Mouse (Mus musculus) lung, adult 2 months (tissue): ENCODE results near the gene Wdr35. TPM values are rescaled to one million over a fixed set of nuclear protein-coding genes. Genes with fewer than 3 reads are reported as not detected.

Experiments used
- DNase-seq: peaks from one replicate; pipeline ENCODE4 v3.0.0; 2022
- H3K4me1 ChIP-seq: fragments of 200-500 bp; 2 replicates; pipeline ENCODE4 v1.6.1; 2011; ENCODE audit warnings: low read length; ENCODE audit not compliant: control insufficient read depth, insufficient read depth
- H3K4me3 ChIP-seq: fragments of 200-500 bp; replicated peaks from 2 replicates; pipeline ENCODE3; 2011; ENCODE audit warnings: low read depth, mild to moderate bottlenecking, control low read depth, low read length; ENCODE audit errors: extremely low read depth
- CTCF ChIP-seq: fragments of 200-500 bp; IDR thresholded peaks from 2 replicates; pipeline ENCODE4 v1.5.1; 2011; ENCODE audit warnings: mild to moderate bottlenecking, low read length, control low read depth; ENCODE audit not compliant: insufficient read depth
- POLR2A ChIP-seq: fragments of 200-500 bp; IDR thresholded peaks from 2 replicates; pipeline ENCODE4 v1.6.1; 2011; ENCODE audit warnings: low read depth, mild to moderate bottlenecking, control low read depth, low read length, borderline replicate concordance; ENCODE audit errors: extremely low read depth
- WGBS: fragments of 180-500 bp; shearing (Covaris S2); methylation state at CpG from one replicate; pipeline ENCODE4 v1.1.7; 2018; 5-methylcytosine and 5-hydroxymethylcytosine counted together
- polyA plus RNA-seq: library from polyadenylated mRNA; depleted of rRNA; stranded (reverse); fragments of >200 nt; gene quantifications from 2 replicates; pipeline ENCODE4 v1.2.3, GENCODE M21; 2012; rRNA removed

The Wdr35 gene
- polyA plus RNA-seq, 1 experiment = 5.0 TPM

DNA sequence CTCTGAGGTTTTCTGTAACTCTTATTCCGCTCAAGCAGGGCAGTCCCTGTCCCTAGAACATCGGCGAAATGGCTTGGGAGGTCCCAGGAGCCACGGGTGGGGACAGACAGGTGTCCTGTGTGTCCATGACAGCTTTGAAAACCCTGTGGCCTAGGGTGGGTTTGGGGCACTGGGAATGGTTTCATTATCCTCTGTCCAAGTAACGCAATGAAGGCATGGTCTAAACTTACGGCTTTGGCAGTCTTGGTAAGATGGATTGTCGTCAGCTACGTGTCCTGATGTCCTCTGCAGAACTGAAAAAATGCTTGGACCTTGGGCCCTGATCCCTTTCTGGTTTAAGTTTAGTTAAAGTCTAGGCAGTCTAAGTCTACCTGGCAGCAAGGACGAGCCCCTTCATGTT is 86.3 kb downstream of the Wdr35 start:
- DNase-seq = no peak
- no peaks in the 10 kb centered on the region for H3K4me1 ChIP-seq
- TF ChIP-seq CTCF = no peak
- no peak for TF ChIP-seq POLR2A
- H3K4me3 ChIP-seq = no peak overlapping the region
- 77% methylated on average over 9 of the region's 9 CpGs for WGBS

DNA sequence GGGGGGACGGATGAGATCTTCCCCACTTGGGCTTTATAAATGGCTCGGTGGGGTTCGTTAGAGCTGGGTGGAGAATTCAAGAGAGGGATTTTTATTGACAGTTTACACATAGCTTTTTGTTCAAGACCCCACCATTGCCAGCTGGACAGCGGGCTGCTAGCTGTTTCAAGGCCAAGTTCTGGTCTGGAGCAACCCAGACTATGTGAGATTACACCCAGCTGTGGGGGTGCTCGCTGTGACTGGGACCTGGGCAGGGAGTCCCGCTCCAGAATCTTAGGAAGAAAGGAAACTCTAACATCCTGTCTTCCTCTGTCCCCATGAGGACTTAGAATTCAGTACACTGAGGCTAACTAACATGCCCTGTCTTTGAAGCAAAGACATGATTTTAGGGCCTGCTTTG is 89.9 kb downstream of the Wdr35 start:
- no peak for TF ChIP-seq POLR2A
- TF ChIP-seq CTCF = no peak
- Histone ChIP-seq H3K4me3 (no peak overlapping the region), H3K4me1 (no peaks in the 10 kb centered on the region)
- no peak for DNase-seq
- 57% methylated on average over 6 of the region's 6 CpGs for WGBS

DNA sequence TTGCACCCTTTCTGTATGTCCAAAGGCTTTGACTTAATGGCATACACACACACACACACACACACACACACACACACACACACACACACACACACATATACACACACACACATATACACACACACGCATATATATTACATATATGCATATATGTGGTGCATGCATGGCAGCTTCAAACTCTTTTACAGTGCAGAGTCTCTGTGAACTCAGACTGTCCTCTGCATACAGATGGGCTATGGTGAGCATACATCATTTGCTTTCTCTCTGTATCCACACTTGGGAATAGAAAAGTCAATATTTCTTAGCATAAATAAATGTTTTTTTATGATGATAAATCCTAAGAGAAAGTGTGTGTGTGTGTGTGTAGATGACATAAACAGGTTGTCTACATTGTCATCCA is 97.4 kb downstream of the Wdr35 start:
- TF ChIP-seq POLR2A (no peak), CTCF (no peak)
- DNase-seq = no peak
- Histone ChIP-seq H3K4me1 (no peaks in the 10 kb centered on the region), H3K4me3 (no peak overlapping the region)
- WGBS = 96% methylated on average over 1 of the region's 1 CpGs

DNA sequence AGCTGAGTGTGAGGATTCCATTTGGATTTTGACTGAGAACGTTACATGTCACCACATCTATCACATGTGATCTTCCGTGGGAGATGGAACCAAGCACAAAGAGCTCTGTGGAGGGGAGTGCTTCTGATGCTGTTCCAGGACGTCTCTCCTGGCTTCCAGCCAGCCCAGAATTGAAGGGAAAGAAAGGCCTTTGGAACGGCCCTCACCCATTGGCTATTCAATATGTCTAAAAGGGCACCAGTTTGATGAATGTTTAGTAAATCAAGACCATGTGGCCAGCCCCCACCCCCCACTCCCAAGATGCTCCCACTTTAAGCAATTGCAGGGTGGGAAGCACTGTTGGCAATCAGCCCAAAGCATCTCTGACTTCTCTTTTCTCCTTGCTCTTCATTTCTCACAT is 97.8 kb downstream of the Wdr35 start:
- TF ChIP-seq CTCF = no peak
- no peak for TF ChIP-seq POLR2A

DNA sequence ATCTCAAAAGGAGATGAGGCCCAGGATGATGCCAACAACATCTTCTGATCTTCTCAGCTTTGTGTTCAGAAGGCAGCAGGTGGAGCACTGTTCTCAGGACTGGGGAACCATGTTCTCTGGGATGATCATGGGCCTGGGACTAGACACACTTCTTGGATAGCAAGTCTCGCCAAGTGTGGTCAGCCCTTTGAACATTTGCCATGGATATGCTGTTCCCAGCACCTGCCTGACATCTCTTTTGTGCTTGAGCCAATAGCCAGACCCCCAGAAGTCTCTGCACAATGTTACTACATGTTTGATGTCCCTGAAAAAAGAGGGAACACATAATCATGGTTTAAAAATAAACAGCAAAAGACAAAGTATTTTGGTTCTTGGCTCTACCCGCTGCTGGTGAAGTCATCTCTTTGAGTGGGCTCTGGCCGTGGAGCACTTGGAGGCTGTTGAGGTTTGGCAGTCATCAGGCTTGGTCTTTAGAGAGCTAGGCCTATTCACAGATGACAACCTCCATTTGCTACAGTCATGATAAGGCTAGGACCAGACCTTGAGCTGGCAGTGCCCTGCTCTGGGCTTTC is 103.9 kb downstream of the Wdr35 start:
- DNase-seq = no peak
- WGBS = 65% methylated on average over 3 of the region's 3 CpGs
- Histone ChIP-seq H3K4me3 (no peak overlapping the region), H3K4me1 (no peaks in the 10 kb centered on the region)
- TF ChIP-seq CTCF (no peak), POLR2A (no peak)

More for the DNA sequence above, 97.8 kb downstream of the Wdr35 start:
- WGBS = 42% methylated on average over 4 of the region's 4 CpGs
- Histone ChIP-seq H3K4me3 (no peak overlapping the region), H3K4me1 (no peaks in the 10 kb centered on the region)
- DNase-seq = no peak

Other genes with a start within 250 kb of the Wdr35 start
- gene Sdc1, start 202.6 kb upstream of the Wdr35 start, polyA plus RNA-seq = 200 and 209 TPM in 2 replicates
- 330 and 363 TPM in 2 replicates for gene Laptm4a, start 52.2 kb upstream of the Wdr35 start, polyA plus RNA-seq
- gene Matn3, start 26.0 kb upstream of the Wdr35 start, polyA plus RNA-seq = 0.07 TPM in 1 of 2 replicates, not detected in the other
- gene Ttc32, start 56.1 kb downstream of the Wdr35 start, polyA plus RNA-seq = 6.5 and 10.5 TPM in 2 replicates